Mouse (Mus musculus) gastrocnemius, adult 2 months (tissue): Measurements from ENCODE around the gene Oaz3. TPM values are rescaled to one million over a fixed set of nuclear protein-coding genes. Genes with fewer than 3 reads are reported as not detected.

ENCODE experiments used
- DNase-seq: peaks from one replicate; pipeline ENCODE4 v3.0.0; 2022
- H3K27ac ChIP-seq: fragments of 200-600 bp; 2 replicates; pipeline ENCODE4 v1.8.1; 2022; ENCODE audit warnings: mild to moderate bottlenecking
- H3K4me3 ChIP-seq: fragments of 200-600 bp; 2 replicates; pipeline ENCODE4 v1.8.1; 2022; ENCODE audit warnings: mild to moderate bottlenecking, moderate library complexity
- CTCF ChIP-seq: fragments of 200-600 bp; IDR thresholded peaks from 2 replicates; pipeline ENCODE4 v1.8.1; 2022; ENCODE audit warnings: antibody characterized with exemption, mild to moderate bottlenecking, moderate library complexity
- intact Hi-C: fragments of 180-260 bp; cut with DNase I; formaldehyde crosslinking; loops from one replicate; pipeline ENCODE4 v1.15.1; 2025
- total RNA-seq, 2 experiments: library from RNA; stranded (reverse); gene quantifications; 2 replicates each; pipeline ENCODE4 v1.2.3; 2021

Gene Oaz3
- total RNA-seq, 2 experiments from 2014 or later = not detected

- H3K27ac ChIP-seq = peak overlapping the region; percentile 95
- TF ChIP-seq CTCF = no peak
- DNase-seq = peak; percentile 64
- intact Hi-C loops = no loop called here
- H3K4me3 ChIP-seq = peak overlapping the region; percentile 63
These were observed 30.0 kb upstream of the Oaz3 start for GRCm38 (mm10) chr3:94473567-94474232.

- peak; percentile 36 for DNase-seq
- TF ChIP-seq CTCF = no peak
- peak overlapping the region; percentile 95 for H3K27ac ChIP-seq
- peak overlapping the region; percentile 63 for H3K4me3 ChIP-seq
- intact Hi-C loops = no loop called here
These were observed 29.4 kb upstream of the Oaz3 start for GRCm38 (mm10) chr3:94473115-94473505.

GRCm38 (mm10) chr3:94472447-94473114 is 28.9 kb upstream of the Oaz3 start:
- TF ChIP-seq CTCF = no peak
- intact Hi-C loops = no loop called here
- peak overlapping the region; percentile 95 for H3K27ac ChIP-seq
- DNase-seq = peak; percentile 66
- H3K4me3 ChIP-seq = peak overlapping the region; percentile 63

GRCm38 (mm10) chr3:94468931-94469330 is 25.2 kb upstream of the Oaz3 start:
- peak; percentile 36 for DNase-seq
- no peak overlapping the region for H3K4me3 ChIP-seq
- H3K27ac ChIP-seq = no peak overlapping the region; the same call in 1 of the 2 replicates
- intact Hi-C loops = no loop called here
- TF ChIP-seq CTCF = no peak

GRCm38 (mm10) chr3:94465632-94466430 is 22.1 kb upstream of the Oaz3 start:
- intact Hi-C loops = no loop called here
- TF ChIP-seq CTCF = no peak
- Histone ChIP-seq H3K27ac (no peak overlapping the region), H3K4me3 (no peak overlapping the region)
- DNase-seq = no peak

- no peak overlapping the region for H3K27ac ChIP-seq
- intact Hi-C loops = no loop called here
- no peak overlapping the region for H3K4me3 ChIP-seq
- no peak for TF ChIP-seq CTCF
- DNase-seq = no peak
These were observed 20.3 kb upstream of the Oaz3 start for GRCm38 (mm10) chr3:94463926-94464578.

- TF ChIP-seq CTCF = no peak
- DNase-seq = no peak
- H3K27ac ChIP-seq = no peak overlapping the region
- intact Hi-C loops = loop anchor here (5.0 kb wide), 1 partner anchor 93 kb away; no protein-coding TSS in a partner anchor
- H3K4me3 ChIP-seq = no peak overlapping the region
These were observed 16.1 kb upstream of the Oaz3 start for GRCm38 (mm10) chr3:94459834-94460233.

- intact Hi-C loops = loop anchor here (5.0 kb wide), 1 partner anchor 90 kb away; no protein-coding TSS in a partner anchor
- DNase-seq = no peak
- H3K4me3 ChIP-seq = no peak overlapping the region
- no peak overlapping the region for H3K27ac ChIP-seq
- no peak for TF ChIP-seq CTCF
These were observed 13.3 kb upstream of the Oaz3 start for GRCm38 (mm10) chr3:94457055-94457454.

GRCm38 (mm10) chr3:94456529-94457000 is 12.8 kb upstream of the Oaz3 start:
- peak; percentile 85 for DNase-seq
- TF ChIP-seq CTCF = peak; percentile 91
- Histone ChIP-seq H3K27ac (no peak overlapping the region), H3K4me3 (peak overlapping the region; percentile 43)
- intact Hi-C loops = loop anchor here (1.0 to 5.0 kb wide), 3 partner anchors 46 to 146 kb away; no protein-coding TSS in a partner anchor

- intact Hi-C loops = no loop called here
- Histone ChIP-seq H3K27ac (no peak overlapping the region), H3K4me3 (no peak overlapping the region)
- no peak for DNase-seq
- TF ChIP-seq CTCF = no peak
These were observed 5.7 kb upstream of the Oaz3 start for GRCm38 (mm10) chr3:94449377-94449776.

- peak; percentile 97 for DNase-seq
- Histone ChIP-seq H3K27ac (peak within 1 kb of the TSS; percentile 94), H3K4me3 (peak within 1 kb of the TSS; percentile 98)
- intact Hi-C loops = loop anchor here (5.0 kb wide), 1 partner anchor 71 kb away; the partner anchor contains the start of gene Rorc
- TF ChIP-seq CTCF = no peak
These were observed 641 bp downstream of the Oaz3 start, which contains the start of gene Mrpl9 for GRCm38 (mm10) chr3:94442951-94443596. Mrpl9 (plus strand) TSS chr3:94443318.

GRCm38 (mm10) chr3:94441182-94441581 is 2.5 kb downstream of the Oaz3 start:
- no peak overlapping the region for H3K4me3 ChIP-seq
- intact Hi-C loops = loop anchor here (5.0 kb wide), 1 partner anchor 69 kb away; the partner anchor contains the start of gene Rorc
- DNase-seq = no peak
- H3K27ac ChIP-seq = no peak overlapping the region
- TF ChIP-seq CTCF = peak; percentile 37; the same call in 1 of the 2 replicates
